Mouse (Mus musculus) embryonic facial prominence, embryonic 12.5 days (tissue): ENCODE results near the gene Tbx19. TPM values are rescaled to one million over a fixed set of nuclear protein-coding genes. Genes with fewer than 3 reads are reported as not detected.

ENCODE experiments used
- ATAC-seq: fragments of 200-750 bp; cut with Nextera tagmentation; 2 replicates; pipeline ENCODE4 v1.8.0; 2017; ENCODE audit not compliant: insufficient number of reproducible peaks, insufficient read depth, low FRiP score, low TSS enrichment
- H3K27ac ChIP-seq: fragments of 300-500 bp; sonication (generic); 2 replicates; pipeline ENCODE4 v1.5.1; 2016; ENCODE audit warnings: mild to moderate bottlenecking
- H3K27me3 ChIP-seq: fragments of 300-500 bp; sonication (generic); 2 replicates; pipeline ENCODE4 v1.6.1; 2016; ENCODE audit warnings: mild to moderate bottlenecking, moderate library complexity
- H3K36me3 ChIP-seq: fragments of 300-500 bp; sonication (generic); 2 replicates; pipeline ENCODE4 v1.6.1; 2016; ENCODE audit warnings: mild to moderate bottlenecking
- H3K4me1 ChIP-seq: fragments of 300-500 bp; sonication (generic); 2 replicates; pipeline ENCODE4 v1.6.1; 2016
- H3K4me2 ChIP-seq: fragments of 300-500 bp; sonication (generic); replicated peaks from 2 replicates; pipeline ENCODE4 v1.6.1; 2016; ENCODE audit warnings: mild to moderate bottlenecking, moderate library complexity
- H3K4me3 ChIP-seq: fragments of 300-500 bp; sonication (generic); 2 replicates; pipeline ENCODE4 v1.5.1; 2016; ENCODE audit warnings: mild to moderate bottlenecking
- H3K9ac ChIP-seq: fragments of 300-500 bp; sonication (generic); 2 replicates; pipeline ENCODE4 v1.6.1; 2016; ENCODE audit warnings: mild to moderate bottlenecking, moderate library complexity
- H3K9me3 ChIP-seq: fragments of 300-500 bp; sonication (generic); 2 replicates; pipeline ENCODE4 v1.6.1; 2016; ENCODE audit warnings: mild to moderate bottlenecking, moderate library complexity
- WGBS: fragments of 180-500 bp; shearing (Covaris S2); methylation state at CpG from one replicate; pipeline ENCODE4 v1.1.7; 2016; 5-methylcytosine and 5-hydroxymethylcytosine counted together
- polyA plus RNA-seq: library from polyadenylated mRNA; unstranded; fragments of >200 nt; fragmentation: Nextera tagmentation; extraction: Ambion mirVana; gene quantifications from 2 replicates; pipeline ENCODE4 v1.2.1, GENCODE M21; 2016

Tbx19 gene
- not detected in 2 replicates for polyA plus RNA-seq

- H3K27ac ChIP-seq: no peak within 1 kb of the TSS
- ATAC-seq: no peak
Observed at GRCm38 (mm10) chr1:165160723-165161405, at the start of gene Tbx19. Tbx19 (minus strand) TSS chr1:165160773.

GRCm38 (mm10) chr1:165205591-165205990 lies 45.0 kb upstream of the Tbx19 start:
- Histone ChIP-seq H3K4me2 (no peak overlapping the region), H3K4me3 (no peak overlapping the region), H3K27me3 (no peaks in the 10 kb centered on the region), H3K36me3 (no peaks in the 10 kb centered on the region), H3K27ac (no peak overlapping the region), H3K9ac (no peak overlapping the region), H3K4me1 (no peaks in the 10 kb centered on the region), H3K9me3 (no peaks in the 10 kb centered on the region)
- ATAC-seq: no peak
- WGBS: 35% methylated on average over 2 of the region's 2 CpGs

More at GRCm38 (mm10) chr1:165160723-165161405, at the start of gene Tbx19:
- 86% methylated on average over 8 of the region's 8 CpGs for WGBS
- Histone ChIP-seq H3K9ac (no peak within 1 kb of the TSS), H3K4me1 (no peaks in the 10 kb centered on the region), H3K4me3 (no peak within 1 kb of the TSS), H3K9me3 (no peaks in the 10 kb centered on the region), H3K4me2 (no peak within 1 kb of the TSS), H3K36me3 (no peaks in the 10 kb centered on the region), H3K27me3 (no peaks in the 10 kb centered on the region; the same call in 1 of the 2 replicates)

GRCm38 (mm10) chr1:165203488-165204035 lies 43.0 kb upstream of the Tbx19 start:
- H3K9me3 ChIP-seq: no peaks in the 10 kb centered on the region
- H3K4me1 ChIP-seq: no peaks in the 10 kb centered on the region
- H3K4me2 ChIP-seq: no peak overlapping the region
- no peak for ATAC-seq
- no peak overlapping the region for H3K9ac ChIP-seq
- no peak overlapping the region for H3K27ac ChIP-seq
- H3K27me3 ChIP-seq: no peaks in the 10 kb centered on the region
- no peak overlapping the region for H3K4me3 ChIP-seq
- 40% methylated on average over 2 of the region's 2 CpGs for WGBS
- H3K36me3 ChIP-seq: no peaks in the 10 kb centered on the region

- ATAC-seq: no peak
- Histone ChIP-seq H3K27ac (no peak overlapping the region), H3K9ac (no peak overlapping the region), H3K4me1 (no peaks in the 10 kb centered on the region), H3K4me2 (no peak overlapping the region), H3K27me3 (no peaks in the 10 kb centered on the region), H3K9me3 (no peaks in the 10 kb centered on the region), H3K36me3 (no peaks in the 10 kb centered on the region), H3K4me3 (no peak overlapping the region)
- WGBS: 74% methylated on average over 4 of the region's 4 CpGs
Observed at GRCm38 (mm10) chr1:165201445-165202012, 41.0 kb upstream of the Tbx19 start.

GRCm38 (mm10) chr1:165200748-165201147 lies 40.2 kb upstream of the Tbx19 start:
- H3K4me2 ChIP-seq: no peak overlapping the region
- H3K9me3 ChIP-seq: no peaks in the 10 kb centered on the region
- WGBS: 76% methylated on average over 8 of the region's 8 CpGs
- no peaks in the 10 kb centered on the region for H3K36me3 ChIP-seq
- no peak overlapping the region for H3K4me3 ChIP-seq
- no peak overlapping the region for H3K27ac ChIP-seq
- H3K4me1 ChIP-seq: no peaks in the 10 kb centered on the region
- no peaks in the 10 kb centered on the region for H3K27me3 ChIP-seq
- no peak overlapping the region for H3K9ac ChIP-seq
- no peak for ATAC-seq

- Histone ChIP-seq H3K27ac (no peak overlapping the region), H3K27me3 (no peaks in the 10 kb centered on the region), H3K4me2 (no peak overlapping the region), H3K36me3 (no peaks in the 10 kb centered on the region), H3K9ac (no peak overlapping the region), H3K9me3 (no peaks in the 10 kb centered on the region), H3K4me3 (no peak overlapping the region), H3K4me1 (no peaks in the 10 kb centered on the region)
- no peak for ATAC-seq
- 83% methylated on average over 3 of the region's 3 CpGs for WGBS
Observed at GRCm38 (mm10) chr1:165199639-165200038, 39.1 kb upstream of the Tbx19 start.

- Histone ChIP-seq H3K9me3 (no peaks in the 10 kb centered on the region), H3K27ac (no peak overlapping the region), H3K36me3 (no peaks in the 10 kb centered on the region), H3K9ac (no peak overlapping the region), H3K27me3 (no peaks in the 10 kb centered on the region), H3K4me2 (no peak overlapping the region), H3K4me3 (no peak overlapping the region), H3K4me1 (no peaks in the 10 kb centered on the region)
- WGBS: 66% methylated on average over 1 of the region's 1 CpGs
- no peak for ATAC-seq
Observed at GRCm38 (mm10) chr1:165198951-165199350, 38.4 kb upstream of the Tbx19 start.

GRCm38 (mm10) chr1:165197875-165198274 lies 37.3 kb upstream of the Tbx19 start:
- H3K27ac ChIP-seq: no peak overlapping the region
- no peaks in the 10 kb centered on the region for H3K9me3 ChIP-seq
- WGBS: 62% methylated on average over 3 of the region's 3 CpGs
- H3K36me3 ChIP-seq: no peaks in the 10 kb centered on the region
- no peaks in the 10 kb centered on the region for H3K27me3 ChIP-seq
- ATAC-seq: no peak
- H3K4me2 ChIP-seq: no peak overlapping the region
- H3K4me3 ChIP-seq: no peak overlapping the region
- H3K9ac ChIP-seq: no peak overlapping the region
- H3K4me1 ChIP-seq: peaks cover 6% of the 10 kb centered on the region; the same call in 1 of the 2 replicates

GRCm38 (mm10) chr1:165195396-165195960 lies 34.9 kb upstream of the Tbx19 start:
- Histone ChIP-seq H3K4me1 (peaks cover 9% of the 10 kb centered on the region; the same call in 1 of the 2 replicates), H3K27me3 (no peaks in the 10 kb centered on the region), H3K36me3 (no peaks in the 10 kb centered on the region), H3K9ac (no peak overlapping the region), H3K9me3 (no peaks in the 10 kb centered on the region), H3K4me2 (no peak overlapping the region; the same call in 1 of the 2 replicates), H3K27ac (no peak overlapping the region), H3K4me3 (no peak overlapping the region)
- no peak for ATAC-seq
- 65% methylated on average over 3 of the region's 3 CpGs for WGBS

GRCm38 (mm10) chr1:165194662-165195013 lies 34.1 kb upstream of the Tbx19 start:
- 13% methylated on average over 5 of the region's 5 CpGs for WGBS
- peak overlapping the region; percentile 86 for H3K4me2 ChIP-seq
- no peaks in the 10 kb centered on the region for H3K27me3 ChIP-seq
- H3K4me3 ChIP-seq: peak overlapping the region; percentile 68
- ATAC-seq: no peak; the same call in 1 of the 2 replicates
- H3K36me3 ChIP-seq: no peaks in the 10 kb centered on the region
- peak overlapping the region; percentile 80; the same call in 1 of the 2 replicates for H3K27ac ChIP-seq
- peak overlapping the region; percentile 60; the same call in 1 of the 2 replicates for H3K9ac ChIP-seq
- peaks cover 9% of the 10 kb centered on the region; the same call in 1 of the 2 replicates for H3K4me1 ChIP-seq
- no peaks in the 10 kb centered on the region for H3K9me3 ChIP-seq

- H3K36me3 ChIP-seq: no peaks in the 10 kb centered on the region
- H3K4me1 ChIP-seq: peaks cover 9% of the 10 kb centered on the region; the same call in 1 of the 2 replicates
- no peaks in the 10 kb centered on the region for H3K9me3 ChIP-seq
- H3K9ac ChIP-seq: peak within 1 kb of the TSS; percentile 60
- H3K27ac ChIP-seq: peak within 1 kb of the TSS; percentile 80
- no peaks in the 10 kb centered on the region for H3K27me3 ChIP-seq
- peak within 1 kb of the TSS; percentile 68 for H3K4me3 ChIP-seq
- WGBS: under 1% methylated on average over 64 of the region's 69 CpGs
- peak within 1 kb of the TSS; percentile 86 for H3K4me2 ChIP-seq
- ATAC-seq: peak; percentile 71
Observed at GRCm38 (mm10) chr1:165193880-165194661, 33.5 kb upstream of the Tbx19 start, which contains the start of gene Sft2d2. Sft2d2 (minus strand) TSS chr1:165194438.
